Mouse (Mus musculus): ENCODE results near the gene Pld3. TPM values are rescaled to one million over a fixed set of nuclear protein-coding genes. Genes with fewer than 3 reads are reported as not detected.

Pld3 gene
- polyA plus RNA-seq, 1 experiment from 2014 or later = 62.5 TPM

GRCm38 (mm10) chr7:27590088-27590487 is 37.1 kb upstream of the Pld3 start:
- H3K9me3 ChIP-seq = no peaks in the 10 kb centered on the region
- peaks cover 26% of the 10 kb centered on the region for H3K4me1 ChIP-seq
- H3K4me3 ChIP-seq = no peak overlapping the region
- no peak for ATAC-seq (ENCODE audit: extremely low read depth, insufficient number of reproducible peaks, low FRiP score, low TSS enrichment)
- no peak overlapping the region for H3K4me2 ChIP-seq
- no peak overlapping the region for H3K27ac ChIP-seq (replicated peaks)
- H3K27me3 ChIP-seq (replicated peaks) = no peaks in the 10 kb centered on the region
- WGBS = 94% methylated on average over 4 of the region's 4 CpGs
- no peak overlapping the region for H3K9ac ChIP-seq
- H3K36me3 ChIP-seq = peaks cover 12% of the 10 kb centered on the region

GRCm38 (mm10) chr7:27587741-27588140 is 34.7 kb upstream of the Pld3 start:
- Histone ChIP-seq H3K4me3 (no peak overlapping the region), H3K9ac (no peak overlapping the region), H3K4me1 (peaks cover 3% of the 10 kb centered on the region), H3K36me3 (peaks cover 25% of the 10 kb centered on the region), H3K4me2 (no peak overlapping the region), H3K9me3 (no peaks in the 10 kb centered on the region), H3K27me3 (replicated peaks) (no peaks in the 10 kb centered on the region), H3K27ac (replicated peaks) (no peak overlapping the region)
- ATAC-seq (ENCODE audit: extremely low read depth, insufficient number of reproducible peaks, low FRiP score, low TSS enrichment) = no peak
- 80% methylated on average over 2 of the region's 2 CpGs for WGBS

- Histone ChIP-seq H3K4me1 (no peaks in the 10 kb centered on the region), H3K36me3 (peaks cover 33% of the 10 kb centered on the region), H3K4me3 (no peak overlapping the region), H3K27me3 (replicated peaks) (no peaks in the 10 kb centered on the region), H3K4me2 (no peak overlapping the region), H3K27ac (replicated peaks) (no peak overlapping the region), H3K9ac (no peak overlapping the region), H3K9me3 (no peaks in the 10 kb centered on the region)
- no peak for ATAC-seq (ENCODE audit: extremely low read depth, insufficient number of reproducible peaks, low FRiP score, low TSS enrichment)
- WGBS = 77% methylated on average over 2 of the region's 2 CpGs
Measured at GRCm38 (mm10) chr7:27586861-27587260, 33.8 kb upstream of the Pld3 start.

GRCm38 (mm10) chr7:27580380-27581174 is 27.6 kb upstream of the Pld3 start:
- no peak overlapping the region for H3K4me3 ChIP-seq
- peaks cover 94% of the 10 kb centered on the region for H3K36me3 ChIP-seq
- WGBS = 90% methylated on average over 14 of the region's 14 CpGs
- ATAC-seq (ENCODE audit: extremely low read depth, insufficient number of reproducible peaks, low FRiP score, low TSS enrichment) = no peak
- no peak overlapping the region for H3K4me2 ChIP-seq
- H3K9me3 ChIP-seq = no peaks in the 10 kb centered on the region
- no peak overlapping the region for H3K27ac ChIP-seq (replicated peaks)
- H3K4me1 ChIP-seq = no peaks in the 10 kb centered on the region
- no peak overlapping the region for H3K9ac ChIP-seq
- H3K27me3 ChIP-seq (replicated peaks) = no peaks in the 10 kb centered on the region

- no peak for ATAC-seq (ENCODE audit: extremely low read depth, insufficient number of reproducible peaks, low FRiP score, low TSS enrichment)
- H3K4me2 ChIP-seq = no peak overlapping the region
- H3K9ac ChIP-seq = no peak overlapping the region
- no peak overlapping the region for H3K4me3 ChIP-seq
- H3K27me3 ChIP-seq (replicated peaks) = no peaks in the 10 kb centered on the region
- peaks cover 98% of the 10 kb centered on the region for H3K36me3 ChIP-seq
- no peak overlapping the region for H3K27ac ChIP-seq (replicated peaks)
- no peaks in the 10 kb centered on the region for H3K9me3 ChIP-seq
- H3K4me1 ChIP-seq = no peaks in the 10 kb centered on the region
- 85% methylated on average over 7 of the region's 7 CpGs for WGBS
Measured at GRCm38 (mm10) chr7:27578465-27578864, 25.4 kb upstream of the Pld3 start.

GRCm38 (mm10) chr7:27577589-27577988 is 24.6 kb upstream of the Pld3 start:
- H3K9me3 ChIP-seq = no peaks in the 10 kb centered on the region
- H3K9ac ChIP-seq = no peak overlapping the region
- no peak overlapping the region for H3K4me2 ChIP-seq
- no peak for ATAC-seq (ENCODE audit: extremely low read depth, insufficient number of reproducible peaks, low FRiP score, low TSS enrichment)
- no peaks in the 10 kb centered on the region for H3K27me3 ChIP-seq (replicated peaks)
- H3K36me3 ChIP-seq = peaks cover 98% of the 10 kb centered on the region
- no peak overlapping the region for H3K27ac ChIP-seq (replicated peaks)
- 89% methylated on average over 6 of the region's 6 CpGs for WGBS
- no peak overlapping the region for H3K4me3 ChIP-seq
- no peaks in the 10 kb centered on the region for H3K4me1 ChIP-seq

GRCm38 (mm10) chr7:27576914-27577313 is 23.9 kb upstream of the Pld3 start:
- no peaks in the 10 kb centered on the region for H3K9me3 ChIP-seq
- no peak overlapping the region for H3K27ac ChIP-seq (replicated peaks)
- H3K4me2 ChIP-seq = no peak overlapping the region
- H3K36me3 ChIP-seq = peaks cover 98% of the 10 kb centered on the region
- 66% methylated on average over 6 of the region's 6 CpGs for WGBS
- no peak overlapping the region for H3K4me3 ChIP-seq
- no peaks in the 10 kb centered on the region for H3K4me1 ChIP-seq
- H3K9ac ChIP-seq = no peak overlapping the region
- no peak for ATAC-seq (ENCODE audit: extremely low read depth, insufficient number of reproducible peaks, low FRiP score, low TSS enrichment)
- H3K27me3 ChIP-seq (replicated peaks) = no peaks in the 10 kb centered on the region

GRCm38 (mm10) chr7:27574124-27574880 is 21.3 kb upstream of the Pld3 start:
- no peaks in the 10 kb centered on the region for H3K27me3 ChIP-seq (replicated peaks)
- H3K9ac ChIP-seq = no peak overlapping the region
- no peak overlapping the region for H3K4me2 ChIP-seq
- no peak overlapping the region for H3K27ac ChIP-seq (replicated peaks)
- H3K36me3 ChIP-seq = peaks cover 95% of the 10 kb centered on the region
- 93% methylated on average over 14 of the region's 14 CpGs for WGBS
- H3K9me3 ChIP-seq = no peaks in the 10 kb centered on the region
- no peaks in the 10 kb centered on the region for H3K4me1 ChIP-seq
- no peak for ATAC-seq (ENCODE audit: extremely low read depth, insufficient number of reproducible peaks, low FRiP score, low TSS enrichment)
- no peak overlapping the region for H3K4me3 ChIP-seq

GRCm38 (mm10) chr7:27572133-27572532 is 19.1 kb upstream of the Pld3 start:
- no peak for ATAC-seq (ENCODE audit: extremely low read depth, insufficient number of reproducible peaks, low FRiP score, low TSS enrichment)
- Histone ChIP-seq H3K4me1 (no peaks in the 10 kb centered on the region), H3K9me3 (no peaks in the 10 kb centered on the region), H3K4me3 (no peak overlapping the region), H3K27me3 (replicated peaks) (no peaks in the 10 kb centered on the region), H3K9ac (no peak overlapping the region), H3K27ac (replicated peaks) (no peak overlapping the region), H3K4me2 (no peak overlapping the region), H3K36me3 (peaks cover 95% of the 10 kb centered on the region)
- 96% methylated on average over 4 of the region's 4 CpGs for WGBS

GRCm38 (mm10) chr7:27569580-27570224 is 16.7 kb upstream of the Pld3 start:
- ATAC-seq (ENCODE audit: extremely low read depth, insufficient number of reproducible peaks, low FRiP score, low TSS enrichment) = no peak
- Histone ChIP-seq H3K27ac (replicated peaks) (no peak overlapping the region), H3K27me3 (replicated peaks) (no peaks in the 10 kb centered on the region), H3K9me3 (no peaks in the 10 kb centered on the region), H3K9ac (no peak overlapping the region), H3K4me3 (no peak overlapping the region), H3K36me3 (peaks cover 93% of the 10 kb centered on the region), H3K4me1 (no peaks in the 10 kb centered on the region), H3K4me2 (no peak overlapping the region)
- WGBS = 77% methylated on average over 5 of the region's 5 CpGs

- Histone ChIP-seq H3K27ac (replicated peaks) (peak overlapping the region; percentile 87), H3K4me1 (peaks cover 26% of the 10 kb centered on the region), H3K9ac (peak overlapping the region; percentile 58), H3K36me3 (peaks cover 78% of the 10 kb centered on the region), H3K4me2 (peak overlapping the region; percentile 52), H3K27me3 (replicated peaks) (no peaks in the 10 kb centered on the region), H3K9me3 (no peaks in the 10 kb centered on the region), H3K4me3 (peak overlapping the region; percentile 25)
- no peak; the same call in 1 of the 2 replicates for ATAC-seq (ENCODE audit: extremely low read depth, insufficient number of reproducible peaks, low FRiP score, low TSS enrichment)
- 74% methylated on average over 1 of the region's 1 CpGs for WGBS
Measured at GRCm38 (mm10) chr7:27560978-27561377, 8.0 kb upstream of the Pld3 start.
